Mouse (Mus musculus) spleen, adult 2 months (tissue): ENCODE data around the gene Tnrc6a.

Experiments
- CTCF ChIP-seq: fragments of 200-500 bp; IDR thresholded peaks from 2 replicates; pipeline ENCODE4 v1.5.1; 2011; ENCODE audit warnings: mild to moderate bottlenecking, inconsistent platforms; ENCODE audit not compliant: insufficient read depth, insufficient read length, insufficient replicate concordance; ENCODE audit errors: extremely low read depth
- POLR2A ChIP-seq: fragments of 200-500 bp; IDR thresholded peaks from 2 replicates; pipeline ENCODE4 v1.6.1; 2011; ENCODE audit warnings: low read depth, low read length, inconsistent platforms

GRCm38 (mm10) chr7:123116799-123117198 is 6.9 kb upstream of the Tnrc6a start:
- TF ChIP-seq CTCF (no peak), POLR2A (no peak)
